Mouse (Mus musculus) intestine, embryonic 15.5 days (tissue): ENCODE results near the gene Anxa3. TPM values are rescaled to one million over a fixed set of nuclear protein-coding genes. Genes with fewer than 3 reads are reported as not detected.

Experiments
- ATAC-seq: fragments of 200-750 bp; cut with Nextera tagmentation; 2 replicates; pipeline ENCODE4 v1.8.0; 2017; ENCODE audit warnings: moderate TSS enrichment, moderate library complexity
- H3K27ac ChIP-seq: fragments of 300-500 bp; sonication (generic); 2 replicates; pipeline ENCODE4 v1.5.1; 2015; ENCODE audit warnings: mild to moderate bottlenecking, inconsistent platforms
- H3K27me3 ChIP-seq: fragments of 300-500 bp; sonication (generic); replicated peaks from 2 replicates; pipeline ENCODE4 v1.6.1; 2015; ENCODE audit warnings: inconsistent platforms
- H3K36me3 ChIP-seq: fragments of 300-500 bp; sonication (generic); 2 replicates; pipeline ENCODE4 v1.6.1; 2015; ENCODE audit warnings: inconsistent platforms
- H3K4me1 ChIP-seq: fragments of 300-500 bp; sonication (generic); replicated peaks from 2 replicates; pipeline ENCODE4 v1.6.1; 2015; ENCODE audit warnings: inconsistent platforms
- H3K4me2 ChIP-seq: fragments of 300-500 bp; sonication (generic); replicated peaks from 2 replicates; pipeline ENCODE4 v1.6.1; 2015; ENCODE audit warnings: mild to moderate bottlenecking, inconsistent platforms
- H3K4me3 ChIP-seq: fragments of 300-500 bp; sonication (generic); replicated peaks from 2 replicates; pipeline ENCODE4 v1.5.1; 2015; ENCODE audit warnings: inconsistent platforms
- H3K9ac ChIP-seq: fragments of 300-500 bp; sonication (generic); 2 replicates; pipeline ENCODE4 v1.6.1; 2015; ENCODE audit warnings: inconsistent platforms
- H3K9me3 ChIP-seq: fragments of 300-500 bp; sonication (generic); 2 replicates; pipeline ENCODE4 v1.6.1; 2016; ENCODE audit warnings: inconsistent platforms
- WGBS: fragments of 180-500 bp; shearing (Covaris S2); methylation state at CpG from one replicate; pipeline ENCODE4 v1.1.7; 2015; 5-methylcytosine and 5-hydroxymethylcytosine counted together
- polyA plus RNA-seq: library from polyadenylated mRNA; unstranded; fragments of >200 nt; fragmentation: Nextera tagmentation; extraction: Ambion mirVana; gene quantifications from 2 replicates; pipeline ENCODE4 v1.2.1, GENCODE M21; 2015

Anxa3 gene
- polyA plus RNA-seq, 1 experiment from 2014 or later = 50.1 TPM

DNA sequence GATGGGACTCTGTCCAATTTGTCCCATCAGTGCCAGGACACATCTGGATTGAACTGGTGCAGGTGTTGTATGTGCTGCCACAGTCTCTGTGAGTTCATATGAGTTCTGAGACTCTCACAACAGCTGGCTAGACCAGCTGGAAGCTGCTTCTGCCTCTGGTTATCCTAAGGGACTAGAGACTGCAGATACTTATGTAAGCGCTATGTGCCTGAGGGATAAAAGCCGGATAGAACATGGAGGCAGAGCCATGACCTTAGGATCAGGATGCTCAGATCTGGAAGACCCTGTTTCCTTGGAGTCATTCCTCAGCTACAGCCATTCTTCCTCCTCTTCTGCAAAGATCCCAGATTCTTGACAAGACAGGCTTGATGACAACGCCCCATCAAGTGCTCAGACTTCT is 60.3 kb downstream of the Anxa3 start:
- Histone ChIP-seq H3K27me3 (no peaks in the 10 kb centered on the region), H3K4me1 (no peaks in the 10 kb centered on the region), H3K4me2 (no peak overlapping the region), H3K27ac (no peak overlapping the region), H3K9ac (no peak overlapping the region), H3K9me3 (no peaks in the 10 kb centered on the region), H3K36me3 (no peaks in the 10 kb centered on the region), H3K4me3 (no peak overlapping the region)
- WGBS = 81% methylated on average over 3 of the region's 3 CpGs
- no peak for ATAC-seq

- H3K4me1 ChIP-seq = no peaks in the 10 kb centered on the region
- H3K4me3 ChIP-seq = no peak overlapping the region
- no peaks in the 10 kb centered on the region for H3K36me3 ChIP-seq
- no peaks in the 10 kb centered on the region for H3K27me3 ChIP-seq
- WGBS = 63% methylated on average over 3 of the region's 3 CpGs
- ATAC-seq = no peak
- no peaks in the 10 kb centered on the region for H3K9me3 ChIP-seq
- H3K27ac ChIP-seq = no peak overlapping the region
- no peak overlapping the region for H3K4me2 ChIP-seq
- H3K9ac ChIP-seq = no peak overlapping the region
Observed at GRCm38 (mm10) chr5:96854350-96854749, 61.2 kb downstream of the Anxa3 start.

DNA sequence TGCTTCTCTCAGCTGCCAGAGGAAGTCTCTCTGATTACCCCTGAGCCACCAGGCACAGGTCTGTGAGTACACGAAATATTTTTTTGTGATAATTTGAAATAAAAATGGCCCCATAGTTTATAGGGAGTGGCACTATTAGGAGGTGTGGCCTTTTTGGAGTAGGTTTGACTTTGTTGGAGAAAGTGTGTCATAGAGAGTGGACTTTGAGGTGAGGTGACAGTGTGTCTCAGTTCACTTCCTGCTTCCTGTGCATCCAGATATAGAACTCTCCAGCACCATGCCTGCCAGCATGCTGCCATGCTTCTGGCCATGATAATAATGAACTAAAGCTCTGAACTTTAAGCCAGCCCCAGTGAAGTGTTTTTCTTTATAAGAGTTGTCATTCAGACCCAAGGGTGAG is 66.8 kb downstream of the Anxa3 start:
- Histone ChIP-seq H3K4me3 (no peak overlapping the region), H3K4me2 (no peak overlapping the region), H3K4me1 (no peaks in the 10 kb centered on the region), H3K27ac (no peak overlapping the region), H3K27me3 (no peaks in the 10 kb centered on the region), H3K9ac (no peak overlapping the region), H3K9me3 (no peaks in the 10 kb centered on the region), H3K36me3 (no peaks in the 10 kb centered on the region)
- 72% methylated on average over 1 of the region's 1 CpGs for WGBS
- peak; percentile 51 for ATAC-seq

DNA sequence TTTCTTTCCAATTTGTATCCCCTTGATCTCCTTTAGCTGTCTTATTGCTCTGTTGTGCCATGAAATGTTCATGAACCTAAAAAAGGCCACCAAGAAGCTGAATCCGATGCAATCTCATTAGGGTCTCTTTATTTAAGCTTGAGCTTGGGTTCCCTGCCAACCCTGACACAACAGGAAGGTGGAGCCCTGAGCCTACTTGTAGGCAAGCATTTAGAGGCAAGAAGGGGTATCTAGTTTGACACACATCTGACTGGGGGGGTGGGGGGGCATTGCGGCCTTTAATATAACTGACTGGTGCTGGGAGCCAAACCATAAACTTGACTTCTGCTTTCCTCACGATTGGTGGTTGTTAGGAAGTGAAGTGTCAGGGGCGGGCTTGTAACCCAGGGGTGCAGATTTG is 74.0 kb downstream of the Anxa3 start:
- Histone ChIP-seq H3K36me3 (no peaks in the 10 kb centered on the region), H3K4me1 (no peaks in the 10 kb centered on the region), H3K4me3 (no peak overlapping the region), H3K4me2 (no peak overlapping the region), H3K27me3 (no peaks in the 10 kb centered on the region), H3K9me3 (no peaks in the 10 kb centered on the region), H3K9ac (no peak overlapping the region), H3K27ac (no peak overlapping the region)
- WGBS = 88% methylated on average over 4 of the region's 4 CpGs
- ATAC-seq = no peak

DNA sequence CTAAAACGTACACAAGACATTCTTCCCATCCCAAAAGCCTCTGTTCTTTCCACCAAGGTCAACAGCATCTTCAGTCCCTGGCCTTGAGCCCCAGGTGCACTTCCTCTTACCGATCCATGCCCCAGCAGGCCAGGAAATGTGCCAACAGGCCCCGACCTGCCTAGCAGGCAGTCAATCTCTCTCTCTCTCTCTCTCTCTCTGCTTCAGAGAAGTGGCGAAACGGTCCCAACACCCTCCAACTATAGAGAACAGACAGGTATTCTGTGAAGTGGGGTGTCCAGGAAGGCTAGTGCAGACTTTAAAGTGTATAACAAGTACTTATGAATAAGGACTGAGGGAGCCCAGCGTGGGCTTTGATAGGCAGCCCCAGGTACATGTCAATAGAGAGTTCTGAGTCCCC is 75.8 kb downstream of the Anxa3 start:
- WGBS = 64% methylated on average over 6 of the region's 6 CpGs
- no peak for ATAC-seq
- Histone ChIP-seq H3K4me1 (no peaks in the 10 kb centered on the region), H3K4me3 (no peak overlapping the region), H3K27ac (no peak overlapping the region), H3K9ac (no peak overlapping the region), H3K4me2 (no peak overlapping the region), H3K9me3 (no peaks in the 10 kb centered on the region), H3K27me3 (no peaks in the 10 kb centered on the region), H3K36me3 (no peaks in the 10 kb centered on the region)

GRCm38 (mm10) chr5:96870996-96871395 is 77.9 kb downstream of the Anxa3 start:
- Histone ChIP-seq H3K4me1 (no peaks in the 10 kb centered on the region), H3K4me2 (no peak overlapping the region), H3K9ac (no peak overlapping the region), H3K36me3 (no peaks in the 10 kb centered on the region), H3K27me3 (no peaks in the 10 kb centered on the region), H3K9me3 (no peaks in the 10 kb centered on the region), H3K4me3 (no peak overlapping the region), H3K27ac (no peak overlapping the region)
- 75% methylated on average over 12 of the region's 12 CpGs for WGBS
- no peak for ATAC-seq

DNA sequence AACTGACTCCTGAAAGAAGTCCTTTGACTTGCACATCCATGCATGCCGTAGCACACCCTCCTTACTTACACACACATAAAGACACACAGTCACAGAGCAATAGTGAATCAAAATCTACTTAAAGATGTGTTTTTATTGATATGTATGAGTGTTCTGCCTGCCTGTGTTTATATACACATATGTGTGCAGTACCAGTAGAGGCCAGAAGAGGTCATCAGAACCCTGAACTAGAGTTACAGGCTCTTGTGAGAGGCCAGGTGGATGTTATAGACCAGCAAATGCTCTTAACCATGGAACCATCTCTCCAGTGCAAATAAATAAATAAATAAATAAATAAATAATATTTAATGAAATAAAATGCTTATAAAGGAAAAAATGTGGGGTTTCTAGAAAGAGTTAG is 85.0 kb downstream of the Anxa3 start:
- Histone ChIP-seq H3K27me3 (no peaks in the 10 kb centered on the region), H3K4me2 (no peak overlapping the region), H3K9ac (no peak overlapping the region), H3K9me3 (no peaks in the 10 kb centered on the region), H3K4me3 (no peak overlapping the region), H3K27ac (no peak overlapping the region), H3K36me3 (no peaks in the 10 kb centered on the region), H3K4me1 (peaks cover 3% of the 10 kb centered on the region)
- ATAC-seq = no peak
- 100% methylated on average over 1 of the region's 1 CpGs for WGBS

- H3K27ac ChIP-seq = no peak overlapping the region
- H3K9ac ChIP-seq = no peak overlapping the region
- H3K9me3 ChIP-seq = no peaks in the 10 kb centered on the region
- no peak overlapping the region for H3K4me3 ChIP-seq
- 91% methylated on average over 11 of the region's 11 CpGs for WGBS
- H3K4me2 ChIP-seq = no peak overlapping the region
- H3K4me1 ChIP-seq = peaks cover 3% of the 10 kb centered on the region
- no peaks in the 10 kb centered on the region for H3K27me3 ChIP-seq
- no peak for ATAC-seq
- H3K36me3 ChIP-seq = no peaks in the 10 kb centered on the region
Observed at GRCm38 (mm10) chr5:96878851-96879540, 85.9 kb downstream of the Anxa3 start.

DNA sequence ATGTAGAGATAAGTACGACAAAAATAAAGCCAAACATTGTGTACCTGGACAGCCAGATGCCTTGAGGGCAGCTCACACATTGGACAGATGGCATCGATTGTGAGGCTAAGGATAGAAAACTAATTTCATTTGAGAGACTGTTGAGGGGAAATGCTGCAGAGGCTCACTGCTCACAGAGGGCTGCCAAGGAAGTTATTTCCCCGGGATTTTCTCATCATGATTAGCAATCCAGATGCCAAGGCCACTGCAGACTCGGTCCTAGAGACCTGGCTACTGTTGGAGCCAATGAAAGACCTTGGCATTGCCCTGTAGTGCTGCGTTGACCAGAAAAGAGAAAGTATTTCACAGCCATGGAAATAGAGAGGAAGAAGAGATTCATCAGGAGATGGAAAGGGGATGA is 87.1 kb downstream of the Anxa3 start:
- no peak for ATAC-seq
- Histone ChIP-seq H3K27me3 (no peaks in the 10 kb centered on the region), H3K9ac (no peak overlapping the region), H3K27ac (no peak overlapping the region), H3K9me3 (no peaks in the 10 kb centered on the region), H3K4me2 (no peak overlapping the region), H3K36me3 (no peaks in the 10 kb centered on the region), H3K4me1 (peaks cover 3% of the 10 kb centered on the region), H3K4me3 (no peak overlapping the region)
- 77% methylated on average over 5 of the region's 5 CpGs for WGBS

GRCm38 (mm10) chr5:96881118-96881517 is 88.0 kb downstream of the Anxa3 start:
- Histone ChIP-seq H3K9ac (no peak overlapping the region), H3K36me3 (no peaks in the 10 kb centered on the region), H3K9me3 (no peaks in the 10 kb centered on the region), H3K27me3 (no peaks in the 10 kb centered on the region), H3K4me1 (peaks cover 3% of the 10 kb centered on the region), H3K27ac (no peak overlapping the region), H3K4me2 (no peak overlapping the region), H3K4me3 (no peak overlapping the region)
- peak; percentile 78 for ATAC-seq
- 63% methylated on average over 3 of the region's 3 CpGs for WGBS

- no peaks in the 10 kb centered on the region for H3K9me3 ChIP-seq
- no peak for ATAC-seq
- 72% methylated on average over 3 of the region's 3 CpGs for WGBS
- H3K4me2 ChIP-seq = no peak overlapping the region
- no peak overlapping the region for H3K27ac ChIP-seq
- H3K4me3 ChIP-seq = no peak overlapping the region
- no peaks in the 10 kb centered on the region for H3K27me3 ChIP-seq
- no peak overlapping the region for H3K9ac ChIP-seq
- peaks cover 3% of the 10 kb centered on the region for H3K4me1 ChIP-seq
- no peaks in the 10 kb centered on the region for H3K36me3 ChIP-seq
Observed at GRCm38 (mm10) chr5:96881613-96882012, 88.5 kb downstream of the Anxa3 start.

- H3K9ac ChIP-seq = no peak overlapping the region
- no peak for ATAC-seq
- H3K27me3 ChIP-seq = no peaks in the 10 kb centered on the region
- H3K36me3 ChIP-seq = no peaks in the 10 kb centered on the region
- no peak overlapping the region for H3K4me2 ChIP-seq
- peaks cover 3% of the 10 kb centered on the region for H3K4me1 ChIP-seq
- H3K27ac ChIP-seq = no peak overlapping the region
- no peaks in the 10 kb centered on the region for H3K9me3 ChIP-seq
- WGBS = 82% methylated on average over 7 of the region's 7 CpGs
- H3K4me3 ChIP-seq = no peak overlapping the region
Observed at GRCm38 (mm10) chr5:96885202-96885601, 92.1 kb downstream of the Anxa3 start.

DNA sequence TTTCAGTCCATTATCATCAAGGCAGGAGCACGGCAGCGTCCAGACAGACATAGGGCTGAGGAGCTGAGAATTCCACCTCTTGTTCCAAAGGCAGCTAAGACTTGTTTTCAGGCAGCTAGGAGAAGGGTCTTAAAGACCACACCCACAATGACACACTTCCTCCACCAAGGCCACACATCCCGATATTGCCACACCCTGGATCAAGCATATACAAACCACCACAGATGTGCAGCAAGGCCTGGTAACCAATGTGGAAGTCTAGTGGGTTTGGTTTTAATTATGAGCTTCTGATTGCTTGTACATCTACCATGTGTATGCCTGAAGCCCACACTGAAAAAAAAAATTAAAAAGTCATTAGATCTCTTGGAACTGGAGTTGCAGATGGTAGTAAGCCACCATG is 95.3 kb downstream of the Anxa3 start:
- WGBS = 92% methylated on average over 3 of the region's 3 CpGs
- Histone ChIP-seq H3K4me2 (no peak overlapping the region), H3K27me3 (no peaks in the 10 kb centered on the region), H3K9ac (no peak overlapping the region), H3K9me3 (no peaks in the 10 kb centered on the region), H3K36me3 (no peaks in the 10 kb centered on the region), H3K4me3 (no peak overlapping the region), H3K27ac (no peak overlapping the region), H3K4me1 (no peaks in the 10 kb centered on the region)
- no peak for ATAC-seq
